Mouse (Mus musculus) lung, postnatal 14 days (tissue): Measurements from ENCODE around the gene Tanc1.

Experiments
- DNase-seq: peaks from one replicate; pipeline ENCODE4 v3.0.0; 2021

The Tanc1 gene

GRCm38 (mm10) chr2:59685606-59685950, 73.7 kb downstream of the Tanc1 start:
- no peak for DNase-seq

DNA sequence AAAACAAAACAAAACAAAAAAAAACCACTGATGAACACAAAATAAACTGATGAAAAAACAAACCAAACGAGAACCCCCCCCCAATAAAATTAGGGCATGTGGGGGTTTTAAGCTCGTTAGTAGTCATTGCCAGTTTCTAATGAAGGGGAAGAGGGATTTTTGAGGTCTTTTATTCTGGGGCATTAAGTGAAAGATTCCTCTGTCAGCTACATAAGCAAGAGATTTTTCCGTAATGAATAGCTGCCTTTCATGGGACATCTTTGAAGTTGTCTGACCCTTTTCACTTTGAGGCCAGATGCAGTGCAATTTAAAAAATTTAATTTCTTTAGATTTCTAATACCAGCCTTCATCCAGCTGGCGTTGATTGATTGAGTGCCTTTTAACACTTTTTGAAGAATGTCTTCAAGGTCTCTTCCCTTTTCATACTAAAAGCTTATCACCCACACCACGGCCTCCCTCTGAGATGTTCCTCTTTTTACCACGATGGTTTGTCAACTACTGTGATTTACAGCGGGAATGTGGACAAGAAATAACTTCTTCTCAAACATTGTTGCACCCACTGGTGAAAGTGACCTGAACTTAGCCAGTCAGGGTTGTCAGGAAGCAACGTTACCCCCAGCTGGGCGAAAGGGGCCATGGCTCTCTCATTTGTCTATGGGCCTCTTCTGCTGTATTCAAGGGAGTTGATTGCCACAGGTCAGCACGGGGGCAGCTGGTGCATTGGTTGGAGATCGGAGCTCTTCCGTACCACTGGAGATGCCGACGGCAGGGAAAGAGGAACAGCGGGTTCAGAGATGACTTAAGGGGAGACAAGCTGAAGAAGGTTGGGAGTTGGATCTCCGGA, 76.6 kb downstream of the Tanc1 start:
- no peak for DNase-seq

GRCm38 (mm10) chr2:59691112-59691511, 79.3 kb downstream of the Tanc1 start:
- DNase-seq: no peak

DNA sequence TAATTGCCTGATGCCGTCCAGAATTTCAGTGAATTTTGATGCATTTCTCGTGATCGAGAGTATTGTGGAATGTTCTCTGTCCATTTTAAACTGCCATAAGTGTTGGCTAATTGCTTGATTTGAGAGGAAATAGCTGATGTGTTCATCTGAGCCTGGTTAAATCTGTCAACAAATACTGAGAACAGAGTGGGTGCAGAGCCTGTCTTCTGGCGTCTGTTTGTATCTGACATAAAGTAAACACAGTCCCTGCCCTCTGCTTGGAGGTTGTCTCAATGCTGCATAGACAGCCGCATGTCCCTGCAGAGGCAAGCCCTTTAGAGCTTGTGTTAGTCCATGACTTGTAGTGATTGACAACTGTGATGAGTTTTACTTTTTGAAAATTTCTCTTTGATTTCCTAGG, 81.6 kb downstream of the Tanc1 start:
- DNase-seq: no peak

DNA sequence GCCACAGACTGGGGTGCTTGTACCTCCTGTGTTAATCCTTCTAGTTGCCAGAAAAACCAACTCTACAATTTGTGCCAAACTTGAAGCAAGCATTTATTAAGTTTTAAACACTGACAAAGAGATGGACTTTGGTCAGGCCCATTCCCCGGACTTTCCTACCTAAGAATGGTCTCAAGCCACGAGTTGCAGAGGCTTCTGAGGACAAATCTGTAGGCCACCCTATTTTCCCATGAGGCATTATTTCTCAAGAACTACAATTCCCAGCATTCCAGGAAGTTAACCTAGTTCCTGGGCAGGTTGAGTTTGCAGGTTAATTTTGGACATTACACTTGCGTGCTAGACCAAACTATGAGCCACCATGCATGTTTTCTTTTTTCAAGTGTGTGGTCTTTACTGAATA, 85.3 kb downstream of the Tanc1 start:
- no peak for DNase-seq

DNA sequence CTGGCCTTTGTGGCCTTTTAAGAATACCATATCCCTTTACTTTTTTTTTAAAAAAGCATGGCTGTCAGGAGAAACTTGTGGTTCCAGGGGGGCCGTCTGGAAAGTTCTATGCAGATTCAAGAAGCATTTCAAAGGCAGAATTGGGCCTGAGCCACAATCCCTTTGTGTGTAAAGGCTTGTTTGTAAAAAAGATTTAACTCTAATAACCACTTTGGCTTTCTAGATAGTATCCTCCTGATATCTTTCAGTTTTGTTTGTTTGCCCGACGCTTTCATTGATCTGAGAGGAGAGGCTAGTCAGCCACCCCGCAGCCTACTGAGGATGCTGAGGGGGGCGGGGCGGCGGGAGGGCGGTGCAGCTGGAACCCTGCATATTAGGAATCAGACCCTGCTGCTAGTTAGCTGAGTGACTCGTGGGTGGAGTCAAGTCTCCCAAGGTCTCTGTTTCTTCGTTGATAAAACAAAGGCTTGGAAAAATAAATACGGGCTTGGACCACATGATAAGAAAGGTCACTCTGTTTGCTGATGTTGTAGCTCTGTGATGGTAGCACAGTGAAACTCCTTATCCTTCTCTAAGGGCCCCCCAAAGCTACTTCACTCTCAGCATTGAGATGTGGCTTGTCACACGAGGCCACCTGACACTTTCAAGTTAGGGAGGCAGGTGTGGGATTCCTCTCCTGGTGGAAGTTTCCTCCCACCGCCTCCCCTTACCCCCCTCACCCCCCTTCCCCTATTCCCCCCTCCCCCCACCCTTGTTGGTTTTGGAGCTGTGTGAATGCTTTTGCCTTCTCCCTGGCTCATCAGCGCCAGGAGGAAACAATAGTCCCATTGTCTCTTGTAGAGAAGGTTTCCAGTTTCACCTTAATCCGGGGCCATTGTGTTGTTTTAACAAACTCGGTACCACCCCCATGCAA, 86.1 kb downstream of the Tanc1 start:
- no peak for DNase-seq

- DNase-seq: no peak
These were observed 86.9 kb downstream of the Tanc1 start for GRCm38 (mm10) chr2:59698635-59699300.

- no peak for DNase-seq
These were observed 88.1 kb downstream of the Tanc1 start for GRCm38 (mm10) chr2:59699893-59700292.

- DNase-seq: no peak
These were observed 93.4 kb downstream of the Tanc1 start for GRCm38 (mm10) chr2:59705221-59705620.

- DNase-seq: no peak
These were observed 95.0 kb downstream of the Tanc1 start for GRCm38 (mm10) chr2:59706806-59707205.

GRCm38 (mm10) chr2:59707922-59708706, 96.3 kb downstream of the Tanc1 start:
- DNase-seq: no peak

DNA sequence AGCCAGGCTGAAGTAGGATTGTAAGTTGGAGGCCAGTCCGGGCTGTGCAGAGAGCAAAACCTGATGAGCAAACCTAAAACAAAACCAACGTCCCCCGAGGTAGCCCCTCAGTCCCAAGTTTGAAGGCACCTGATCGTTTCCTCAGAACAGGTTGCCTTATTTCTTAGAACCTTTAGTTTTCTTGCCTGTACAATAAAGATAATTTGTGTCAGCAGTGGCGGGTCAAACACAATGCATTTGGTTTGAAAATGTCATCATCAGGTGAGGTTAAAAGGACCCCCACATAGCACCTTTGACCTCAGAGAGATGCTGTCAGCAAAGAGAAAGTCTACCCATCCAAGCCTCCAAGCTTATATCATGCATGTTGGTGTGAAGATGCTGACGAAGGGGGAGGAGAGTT, 98.9 kb downstream of the Tanc1 start:
- no peak for DNase-seq

- DNase-seq: no peak
These were observed 100.2 kb downstream of the Tanc1 start for GRCm38 (mm10) chr2:59711992-59712391.

DNA sequence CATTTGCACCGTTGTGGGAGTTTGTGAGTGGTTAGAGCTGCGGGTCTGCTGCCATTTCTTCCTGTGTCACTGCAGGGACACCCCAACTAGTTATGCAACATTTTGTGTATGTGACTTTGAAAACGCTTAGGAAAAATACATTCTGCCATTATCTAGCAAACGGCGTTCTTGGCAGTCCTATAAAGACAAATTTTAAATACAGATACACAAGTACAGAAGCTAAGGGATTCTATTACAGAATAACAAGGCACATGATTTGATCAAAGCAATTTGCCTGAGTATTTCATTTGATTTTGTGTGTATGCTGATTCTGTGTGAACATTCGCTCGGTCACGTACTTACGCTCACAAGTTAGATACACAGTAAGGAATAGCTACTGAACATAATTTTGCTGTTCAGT, 100.6 kb downstream of the Tanc1 start:
- no peak for DNase-seq

GRCm38 (mm10) chr2:59713626-59714556, 102.0 kb downstream of the Tanc1 start:
- no peak for DNase-seq

- DNase-seq: no peak
These were observed 103.2 kb downstream of the Tanc1 start for GRCm38 (mm10) chr2:59714992-59715391.

DNA sequence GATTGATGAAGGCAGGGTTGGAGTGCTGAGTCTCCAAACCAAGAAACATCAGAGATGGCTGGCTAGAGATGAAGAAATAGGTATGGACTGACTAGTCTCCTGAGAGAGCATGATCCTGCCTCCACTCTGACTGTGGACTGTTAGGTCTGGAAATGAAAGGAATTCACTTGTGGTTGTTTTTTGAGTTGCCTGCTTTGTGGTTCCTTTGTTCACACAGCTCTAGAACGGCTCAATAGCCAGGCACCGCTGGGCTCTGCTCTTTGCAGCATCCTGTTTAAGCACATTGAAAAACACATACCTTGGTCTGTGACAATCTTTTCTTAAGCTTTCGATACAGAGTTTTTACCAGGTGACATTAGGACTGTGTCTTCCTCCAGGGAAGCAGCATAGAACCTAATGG, 104.6 kb downstream of the Tanc1 start:
- DNase-seq: no peak

DNA sequence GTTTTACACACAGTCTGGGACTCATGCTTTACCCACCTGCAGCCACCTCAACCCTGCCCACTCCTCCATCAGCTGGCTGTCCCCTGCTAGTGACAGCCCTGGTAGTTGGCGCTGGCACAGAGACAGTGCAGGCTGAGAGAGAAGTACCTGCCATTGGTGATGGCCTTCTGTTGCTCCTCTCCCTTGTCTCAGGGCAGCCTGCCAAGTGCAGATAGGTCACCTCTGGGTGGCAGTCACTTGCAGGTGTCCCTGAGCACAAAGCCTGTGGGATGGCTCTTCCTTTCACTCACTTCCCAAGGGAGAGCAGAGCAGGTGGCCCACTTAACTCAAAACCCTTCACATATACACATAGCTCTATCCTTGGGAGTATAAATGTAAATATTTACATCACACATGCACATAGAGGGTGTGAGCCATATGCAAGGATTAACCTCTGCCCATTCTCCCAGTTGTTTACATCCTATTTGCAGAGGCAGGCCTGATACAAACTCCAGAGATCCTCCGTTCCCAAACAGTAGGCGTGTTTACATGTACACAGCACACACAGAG, 106.0 kb downstream of the Tanc1 start:
- no peak for DNase-seq

GRCm38 (mm10) chr2:59718601-59719416, 107.0 kb downstream of the Tanc1 start:
- DNase-seq: no peak

GRCm38 (mm10) chr2:59719831-59720230, 108.0 kb downstream of the Tanc1 start:
- DNase-seq: no peak
